Mouse (Mus musculus) ES-Bruce4 (cell line): Measurements from ENCODE around the gene Abcc8. TPM values are rescaled to one million over a fixed set of nuclear protein-coding genes. Genes with fewer than 3 reads are reported as not detected.

ENCODE experiments used
- H3K27ac ChIP-seq: 2 replicates; pipeline ENCODE4 v1.5.1; 2012; ENCODE audit warnings: low read length, inconsistent platforms; ENCODE audit not compliant: insufficient read depth
- H3K27me3 ChIP-seq: 2 replicates; pipeline ENCODE4 v1.6.1; 2012; ENCODE audit warnings: mild to moderate bottlenecking, low read length, inconsistent platforms; ENCODE audit not compliant: control insufficient read depth, poor library complexity, insufficient read depth, severe bottlenecking
- H3K36me3 ChIP-seq: 2 replicates; pipeline ENCODE4 v1.6.1; 2012; ENCODE audit warnings: inconsistent platforms, mild to moderate bottlenecking, low read length, moderate library complexity; ENCODE audit not compliant: control insufficient read depth, poor library complexity, insufficient read depth, severe bottlenecking
- H3K4me1 ChIP-seq: one replicate; pipeline ENCODE4 v1.8.1; 2011; ENCODE audit warnings: low read length; ENCODE audit not compliant: control insufficient read depth, insufficient read depth
- H3K4me3 ChIP-seq: 2 replicates; pipeline ENCODE4 v1.5.1; 2011; ENCODE audit warnings: low read depth, mild to moderate bottlenecking, low read length
- H3K9ac ChIP-seq: 2 replicates; pipeline ENCODE4 v1.6.1; 2012; ENCODE audit warnings: low read depth, mild to moderate bottlenecking, inconsistent platforms; ENCODE audit not compliant: poor library complexity, severe bottlenecking
- H3K9me3 ChIP-seq: replicated peaks from 2 replicates; pipeline ENCODE4 v1.6.1; 2012; ENCODE audit warnings: mild to moderate bottlenecking, low read length, inconsistent platforms; ENCODE audit not compliant: control insufficient read depth, poor library complexity, insufficient read depth, severe bottlenecking
- CTCF ChIP-seq: IDR thresholded peaks from one replicate; pipeline ENCODE4 v1.8.1; 2011; ENCODE audit warnings: low read depth, low read length
- EP300 ChIP-seq: IDR thresholded peaks from 2 replicates; pipeline ENCODE4 v1.6.1; 2011; ENCODE audit warnings: low read depth, low read length; ENCODE audit not compliant: insufficient read depth
- POLR2A ChIP-seq: IDR thresholded peaks from one replicate; pipeline ENCODE4 v1.8.1; 2011; ENCODE audit warnings: low read length; ENCODE audit not compliant: insufficient read depth
- polyA plus RNA-seq: library from polyadenylated mRNA; stranded (reverse); fragments of >200 nt; gene quantifications from 2 replicates; pipeline ENCODE4 v1.2.4, GENCODE M21; 2011; ENCODE audit warnings: low read depth; ENCODE audit not compliant: missing spikeins, insufficient read depth, insufficient read length

Abcc8 gene
- polyA plus RNA-seq, 1 experiment = 4.2 TPM

GRCm38 (mm10) chr7:46147417-46147816 is 32.4 kb downstream of the Abcc8 start:
- Histone ChIP-seq H3K4me3 (no peak overlapping the region), H3K27ac (no peak overlapping the region), H3K4me1 (no peaks in the 10 kb centered on the region), H3K9me3 (no peaks in the 10 kb centered on the region), H3K36me3 (no peaks in the 10 kb centered on the region), H3K9ac (no peak overlapping the region), H3K27me3 (no peaks in the 10 kb centered on the region)
- no peak for TF ChIP-seq EP300
- no peak for TF ChIP-seq POLR2A
- TF ChIP-seq CTCF = no peak

DNA sequence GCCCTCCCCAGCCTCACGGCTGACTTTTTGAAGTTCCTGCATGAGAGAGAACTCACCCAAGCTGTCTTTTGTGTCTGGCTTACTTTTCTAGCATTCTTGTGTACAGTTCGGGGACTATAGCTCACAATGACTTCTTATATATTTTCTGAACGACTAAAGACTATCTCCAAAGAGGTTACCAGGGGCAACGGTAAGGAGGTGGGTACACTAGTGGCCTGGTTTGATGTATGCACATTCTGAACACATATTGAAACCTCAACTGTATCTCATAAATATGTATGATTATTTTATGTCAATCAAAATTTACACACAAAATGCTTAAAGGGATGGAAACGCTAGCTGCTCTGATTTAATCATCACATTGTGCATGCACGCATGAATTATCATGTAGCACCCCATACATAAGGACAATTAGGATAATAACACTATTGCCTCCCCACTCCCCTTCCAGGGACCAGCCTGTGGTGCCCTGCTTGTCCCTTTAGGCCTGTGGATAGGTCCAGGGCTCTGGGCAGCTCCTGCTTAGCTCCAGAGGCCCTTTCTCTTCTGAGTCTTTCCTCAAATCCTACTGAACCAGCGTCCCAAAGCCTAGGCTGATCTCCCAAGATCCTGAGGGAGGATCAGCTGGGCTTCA is 33.0 kb downstream of the Abcc8 start:
- Histone ChIP-seq H3K27ac (no peak overlapping the region), H3K4me3 (no peak overlapping the region), H3K9me3 (no peaks in the 10 kb centered on the region), H3K9ac (no peak overlapping the region), H3K27me3 (no peaks in the 10 kb centered on the region), H3K4me1 (no peaks in the 10 kb centered on the region), H3K36me3 (no peaks in the 10 kb centered on the region)
- no peak for TF ChIP-seq POLR2A
- no peak for TF ChIP-seq EP300
- no peak for TF ChIP-seq CTCF

DNA sequence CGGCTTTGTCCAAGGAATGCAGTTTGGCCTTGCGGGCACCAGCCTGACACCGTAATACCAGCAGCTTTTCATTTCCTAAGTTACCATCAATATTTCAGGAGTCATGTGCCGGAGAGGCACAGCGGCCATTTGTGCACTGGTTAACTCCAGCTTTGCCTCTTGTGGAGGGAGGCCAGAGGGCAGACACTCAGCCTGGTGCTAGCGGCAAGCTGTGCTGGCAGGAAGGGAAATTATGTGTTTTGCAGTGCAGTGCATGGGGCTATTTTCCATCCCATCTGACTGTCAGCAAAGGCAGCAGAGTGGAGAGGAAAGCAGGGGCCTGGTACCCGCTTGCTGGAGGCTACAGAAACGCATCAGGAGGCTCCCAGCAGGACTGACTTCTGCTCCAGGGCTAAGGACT is 35.8 kb downstream of the Abcc8 start:
- H3K27ac ChIP-seq = no peak overlapping the region
- H3K36me3 ChIP-seq = no peaks in the 10 kb centered on the region
- no peaks in the 10 kb centered on the region for H3K27me3 ChIP-seq
- no peak overlapping the region for H3K9ac ChIP-seq
- no peaks in the 10 kb centered on the region for H3K9me3 ChIP-seq
- TF ChIP-seq EP300 = no peak
- no peak for TF ChIP-seq CTCF
- TF ChIP-seq POLR2A = no peak
- no peaks in the 10 kb centered on the region for H3K4me1 ChIP-seq
- no peak overlapping the region for H3K4me3 ChIP-seq

DNA sequence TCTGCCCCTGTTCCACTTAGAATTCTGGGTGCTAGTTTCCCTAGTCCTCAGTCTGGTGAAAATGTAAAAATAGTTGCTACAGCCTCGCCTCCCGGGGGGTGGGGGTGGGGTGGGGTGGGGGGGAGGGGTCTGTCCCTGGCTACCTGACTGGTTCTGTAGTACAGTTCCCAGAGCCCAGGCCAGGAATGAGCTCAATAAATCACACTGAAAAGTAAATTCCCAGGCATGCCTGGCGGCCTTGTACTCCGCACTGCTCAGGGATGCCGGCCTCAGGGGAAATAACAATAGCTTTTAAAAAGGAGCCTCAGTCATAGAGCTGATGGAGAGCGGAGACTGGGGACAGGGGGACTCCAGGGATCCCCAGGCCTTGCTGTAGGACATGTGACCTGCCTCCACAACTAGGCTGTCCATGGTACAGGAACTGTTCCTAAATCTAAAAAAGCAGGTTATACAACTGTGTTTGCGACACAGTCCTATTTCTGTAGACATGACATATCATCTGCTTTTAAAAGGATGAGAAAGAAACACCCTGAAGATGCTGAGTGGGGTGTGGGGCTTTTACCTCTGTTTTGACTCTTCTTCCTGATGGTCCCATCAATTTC is 41.4 kb downstream of the Abcc8 start:
- Histone ChIP-seq H3K36me3 (no peaks in the 10 kb centered on the region), H3K9me3 (no peaks in the 10 kb centered on the region), H3K4me3 (no peak overlapping the region), H3K9ac (no peak overlapping the region), H3K27ac (no peak overlapping the region), H3K4me1 (peaks cover 1% of the 10 kb centered on the region), H3K27me3 (no peaks in the 10 kb centered on the region)
- TF ChIP-seq POLR2A (no peak), CTCF (no peak), EP300 (no peak)

- Histone ChIP-seq H3K36me3 (no peaks in the 10 kb centered on the region), H3K27me3 (no peaks in the 10 kb centered on the region), H3K4me1 (peaks cover 1% of the 10 kb centered on the region), H3K9me3 (no peaks in the 10 kb centered on the region), H3K9ac (no peak overlapping the region), H3K4me3 (no peak overlapping the region), H3K27ac (no peak overlapping the region)
- no peak for TF ChIP-seq EP300
- no peak for TF ChIP-seq POLR2A
Observed at GRCm38 (mm10) chr7:46133858-46134257, 46.0 kb downstream of the Abcc8 start.

DNA sequence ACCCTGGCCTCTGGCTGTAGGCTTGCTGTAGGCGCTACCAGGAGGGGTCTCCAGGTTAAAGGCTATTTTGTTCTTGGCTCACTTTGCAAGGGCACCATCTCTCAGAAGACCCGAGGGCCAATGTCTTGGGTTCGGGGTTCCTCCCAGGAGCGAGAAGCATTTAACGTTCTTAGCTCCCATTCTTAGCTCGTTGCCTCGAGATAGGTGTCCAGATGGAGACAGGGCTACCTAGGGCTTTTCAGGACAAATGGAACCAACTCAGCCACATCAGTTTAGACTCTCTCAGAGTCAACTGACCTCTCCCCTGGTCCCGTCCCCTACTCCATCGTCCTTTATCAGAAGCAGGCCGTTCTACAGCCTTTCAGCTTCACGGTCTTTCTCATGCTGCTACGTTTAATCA is 47.6 kb downstream of the Abcc8 start:
- Histone ChIP-seq H3K27me3 (no peaks in the 10 kb centered on the region), H3K9me3 (no peaks in the 10 kb centered on the region), H3K4me3 (no peak overlapping the region), H3K4me1 (no peaks in the 10 kb centered on the region), H3K36me3 (no peaks in the 10 kb centered on the region), H3K27ac (no peak overlapping the region), H3K9ac (no peak overlapping the region)
- TF ChIP-seq EP300 = no peak
- no peak for TF ChIP-seq CTCF
- no peak for TF ChIP-seq POLR2A
